Mouse (Mus musculus): ENCODE data around the gene Adh1. TPM values are rescaled to one million over a fixed set of nuclear protein-coding genes. Genes with fewer than 3 reads are reported as not detected.

The Adh1 gene
- total RNA-seq, 1 experiment from 2014 or later = not detected

DNA sequence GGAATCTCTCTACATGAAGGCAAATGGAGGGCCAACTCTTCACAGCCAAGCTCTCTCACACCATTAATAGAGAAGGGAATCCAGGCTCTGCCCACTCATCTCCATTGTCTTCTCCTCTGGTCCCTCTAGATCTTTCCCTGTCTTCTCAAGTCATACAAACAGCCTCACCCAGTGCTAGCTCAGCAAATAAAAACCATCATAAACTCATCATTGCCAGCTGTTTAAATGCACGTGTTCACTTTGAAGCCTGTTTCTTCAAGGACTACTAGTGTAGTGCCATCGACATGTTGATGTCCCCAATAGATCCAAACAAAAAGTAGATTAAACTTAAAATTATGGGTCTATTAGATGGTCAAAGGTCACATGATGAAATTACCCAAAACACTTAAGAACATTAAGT lies 10.5 kb downstream of the Adh1 start:
- ATAC-seq (replicated peaks; ENCODE audit: insufficient number of reproducible peaks, low FRiP score, low TSS enrichment, poor library complexity, severe bottlenecking) = no peak

DNA sequence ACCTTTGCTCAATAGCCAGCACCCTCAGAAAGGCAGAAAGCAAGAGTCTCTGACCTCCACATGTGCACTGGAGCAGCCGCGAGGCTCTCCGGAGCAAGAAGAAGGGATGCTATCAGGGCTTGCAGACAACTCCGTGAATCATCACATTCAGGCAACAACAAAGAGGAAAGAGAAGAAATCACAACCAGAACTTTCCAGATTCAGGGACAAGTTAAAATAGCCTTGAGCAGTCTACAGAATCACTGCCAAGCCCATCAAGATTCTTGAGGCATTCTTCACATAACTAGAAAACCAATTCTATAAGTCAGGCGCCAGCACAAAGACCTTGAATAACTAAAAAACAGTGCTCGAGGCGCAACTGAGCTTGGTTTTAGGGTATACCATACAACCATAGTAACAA lies 12.3 kb downstream of the Adh1 start:
- no peak for ATAC-seq (replicated peaks; ENCODE audit: insufficient number of reproducible peaks, low FRiP score, low TSS enrichment, poor library complexity, severe bottlenecking)

DNA sequence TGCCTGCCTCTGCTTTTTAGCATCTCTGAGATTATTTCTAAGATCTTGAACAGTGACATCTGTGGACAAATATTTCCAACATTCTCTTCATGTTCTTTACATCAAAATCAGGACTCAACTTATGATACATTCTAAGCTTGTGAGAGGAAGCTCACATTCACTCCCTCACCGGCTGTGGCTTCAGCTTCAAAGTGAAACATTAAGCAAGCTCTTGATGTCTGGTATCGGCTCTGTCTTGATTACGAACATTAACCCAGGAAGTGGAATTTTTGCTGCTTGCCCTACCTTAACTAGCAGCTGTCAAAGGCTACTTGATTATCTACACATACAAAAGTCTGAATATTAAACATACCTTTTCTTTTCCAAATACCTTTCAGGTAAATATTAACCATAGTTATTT lies 14.3 kb downstream of the Adh1 start:
- ATAC-seq (replicated peaks; ENCODE audit: insufficient number of reproducible peaks, low FRiP score, low TSS enrichment, poor library complexity, severe bottlenecking) = no peak

- ATAC-seq (replicated peaks; ENCODE audit: insufficient number of reproducible peaks, low FRiP score, low TSS enrichment, poor library complexity, severe bottlenecking) = no peak
These were observed 21.8 kb downstream of the Adh1 start for GRCm38 (mm10) chr3:138282556-138282955.

- no peak for ATAC-seq (replicated peaks; ENCODE audit: insufficient number of reproducible peaks, low FRiP score, low TSS enrichment, poor library complexity, severe bottlenecking)
These were observed 23.0 kb downstream of the Adh1 start for GRCm38 (mm10) chr3:138283831-138284230.

DNA sequence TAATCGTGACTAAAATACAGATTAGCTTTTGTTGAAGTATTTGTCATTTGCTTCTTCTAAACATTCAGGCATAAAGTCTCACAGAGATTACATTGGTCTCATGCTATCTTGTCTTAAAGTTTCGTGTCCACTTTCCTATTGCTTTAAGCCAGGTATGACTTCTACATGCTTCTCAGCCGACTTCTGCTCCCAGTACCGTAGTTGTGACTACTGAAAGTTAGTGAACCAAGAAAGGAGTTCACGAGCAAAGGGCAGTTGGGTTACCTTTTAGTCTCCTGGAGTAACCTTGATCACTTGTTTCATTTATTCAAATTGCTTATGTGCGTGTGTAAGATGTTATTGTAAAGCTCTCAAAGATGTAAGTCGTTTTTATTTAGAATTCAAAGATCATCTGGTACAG lies 25.2 kb downstream of the Adh1 start:
- no peak for ATAC-seq (replicated peaks; ENCODE audit: insufficient number of reproducible peaks, low FRiP score, low TSS enrichment, poor library complexity, severe bottlenecking)

- no peak for ATAC-seq (replicated peaks; ENCODE audit: insufficient number of reproducible peaks, low FRiP score, low TSS enrichment, poor library complexity, severe bottlenecking)
These were observed 26.9 kb downstream of the Adh1 start for GRCm38 (mm10) chr3:138287686-138288085.

GRCm38 (mm10) chr3:138290672-138291071 lies 29.9 kb downstream of the Adh1 start:
- no peak for ATAC-seq (replicated peaks; ENCODE audit: insufficient number of reproducible peaks, low FRiP score, low TSS enrichment, poor library complexity, severe bottlenecking)

DNA sequence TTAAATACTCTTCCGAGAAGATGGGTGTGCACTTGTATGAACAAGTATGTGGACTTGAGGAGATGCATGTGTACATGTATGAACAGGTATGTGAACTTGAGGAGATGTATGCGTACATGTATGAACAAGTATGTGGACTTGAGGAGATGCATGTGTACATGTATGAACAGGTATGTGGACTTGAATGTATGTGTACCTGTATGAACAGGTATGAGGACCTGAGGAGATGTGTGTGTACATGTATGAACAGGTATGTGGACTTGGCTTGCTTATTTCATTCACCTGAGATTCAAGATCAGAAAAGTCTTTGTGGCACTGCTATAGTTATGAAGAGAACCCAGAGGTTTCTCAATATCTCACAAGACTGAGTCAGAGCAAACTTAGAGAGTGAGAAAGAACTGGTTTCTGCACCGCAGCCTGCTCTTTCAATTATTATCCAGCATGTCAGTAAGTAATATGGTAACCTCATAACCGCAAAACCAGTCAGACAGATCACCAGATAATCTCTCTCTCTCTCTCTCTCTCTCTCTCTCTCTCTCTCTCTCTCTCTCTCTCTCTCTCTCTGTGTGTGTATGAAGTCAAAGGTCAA lies 30.8 kb downstream of the Adh1 start:
- no peak for ATAC-seq (replicated peaks; ENCODE audit: insufficient number of reproducible peaks, low FRiP score, low TSS enrichment, poor library complexity, severe bottlenecking)

- no peak for ATAC-seq (replicated peaks; ENCODE audit: insufficient number of reproducible peaks, low FRiP score, low TSS enrichment, poor library complexity, severe bottlenecking)
These were observed 32.6 kb downstream of the Adh1 start for GRCm38 (mm10) chr3:138293298-138293895.

DNA sequence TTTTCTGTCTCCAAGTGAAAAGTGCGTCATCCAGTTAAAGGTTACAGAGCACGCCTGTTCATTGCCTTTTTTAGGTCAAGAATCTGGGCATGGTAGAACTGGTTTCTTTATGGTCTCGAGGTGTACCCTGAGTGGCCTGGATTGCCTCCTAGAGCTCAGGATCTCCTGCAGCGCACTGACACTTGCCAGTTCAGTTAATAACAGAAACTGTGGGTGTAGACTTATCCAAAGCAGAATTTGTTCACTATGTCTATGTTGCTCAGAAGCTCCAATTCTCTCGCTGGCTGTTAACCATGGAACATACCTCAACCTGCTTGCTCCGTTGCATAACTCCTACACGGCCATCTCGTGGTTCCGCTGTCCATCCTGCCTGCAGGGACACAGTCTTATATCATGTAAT lies 39.3 kb downstream of the Adh1 start:
- ATAC-seq (replicated peaks; ENCODE audit: insufficient number of reproducible peaks, low FRiP score, low TSS enrichment, poor library complexity, severe bottlenecking) = no peak

DNA sequence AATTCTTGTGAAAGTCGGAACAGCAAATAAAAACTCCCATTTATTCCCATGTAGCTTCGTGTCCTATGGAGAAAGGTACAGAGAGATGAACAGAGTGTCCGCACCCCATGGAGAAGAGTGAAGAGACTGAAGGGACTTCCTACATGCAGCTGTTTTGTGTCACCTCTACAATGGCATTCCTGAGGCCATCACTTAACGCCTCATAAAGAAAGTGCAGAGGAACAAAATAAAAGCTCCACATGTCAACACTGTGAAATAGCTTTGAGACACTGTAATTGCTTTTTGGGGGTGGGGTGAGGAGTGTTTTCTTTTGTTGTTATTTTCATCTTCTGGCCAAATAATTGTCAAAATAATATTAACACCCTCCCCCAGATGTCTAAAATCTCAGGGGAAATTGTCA lies 41.9 kb downstream of the Adh1 start:
- no peak for ATAC-seq (replicated peaks; ENCODE audit: insufficient number of reproducible peaks, low FRiP score, low TSS enrichment, poor library complexity, severe bottlenecking)

- ATAC-seq (replicated peaks; ENCODE audit: insufficient number of reproducible peaks, low FRiP score, low TSS enrichment, poor library complexity, severe bottlenecking) = no peak
These were observed 43.1 kb downstream of the Adh1 start for GRCm38 (mm10) chr3:138303771-138304488.

DNA sequence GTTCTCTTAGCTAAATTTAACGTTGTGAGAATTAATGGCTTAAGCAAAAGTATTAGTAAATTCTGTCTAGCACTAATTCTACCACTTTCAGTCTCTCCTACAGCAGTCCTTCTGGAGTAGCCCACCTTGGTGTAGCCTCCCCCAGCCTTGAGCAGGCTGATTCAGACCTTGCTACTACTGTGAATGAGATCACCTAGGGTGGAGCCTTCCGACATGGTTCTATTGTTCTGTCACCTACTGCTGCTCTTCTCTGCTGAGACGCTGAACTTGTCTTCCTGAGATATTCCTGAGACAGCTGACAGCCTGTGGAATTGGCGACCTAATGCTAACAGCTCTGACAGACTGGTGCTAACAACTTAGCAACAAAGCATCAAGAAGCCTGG lies 43.7 kb downstream of the Adh1 start:
- ATAC-seq (replicated peaks; ENCODE audit: insufficient number of reproducible peaks, low FRiP score, low TSS enrichment, poor library complexity, severe bottlenecking) = no peak

DNA sequence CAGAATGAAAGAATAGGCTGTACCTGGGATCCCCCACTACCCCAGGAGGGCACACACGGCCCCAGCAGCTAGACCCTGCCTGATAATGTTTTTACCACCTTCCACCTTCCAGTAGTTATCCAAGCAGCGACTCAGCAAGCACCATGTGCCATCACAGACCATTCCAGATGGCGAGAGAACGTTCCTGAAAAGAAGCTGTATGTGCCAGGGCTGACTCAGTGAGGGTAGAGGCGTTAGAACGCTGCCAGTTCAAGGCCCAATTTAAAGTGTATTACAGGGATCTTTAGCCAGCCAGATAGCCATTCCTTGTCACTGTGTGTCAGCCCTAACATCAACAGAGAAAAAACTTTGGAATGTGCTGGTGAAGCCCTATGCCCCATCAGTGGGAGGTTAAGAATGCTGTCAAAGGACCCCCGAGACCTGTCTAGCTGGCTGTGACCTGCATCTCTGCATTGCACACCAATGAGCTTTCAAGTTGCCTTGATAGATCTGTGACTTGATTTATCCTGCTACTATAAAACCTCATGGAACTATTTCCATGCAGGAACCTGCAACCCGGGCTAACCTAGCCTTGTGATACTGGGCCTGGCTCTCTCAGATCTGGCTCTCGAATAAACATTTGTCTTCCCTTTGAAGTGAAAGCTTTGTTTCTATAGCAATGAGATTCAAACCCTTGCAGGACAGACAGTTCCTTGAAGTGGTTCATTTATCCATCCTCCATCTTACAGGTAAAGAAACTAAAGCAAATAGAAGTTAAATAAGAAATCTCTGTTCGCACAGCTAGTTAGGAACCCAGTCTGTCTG lies 44.9 kb downstream of the Adh1 start:
- no peak for ATAC-seq (replicated peaks; ENCODE audit: insufficient number of reproducible peaks, low FRiP score, low TSS enrichment, poor library complexity, severe bottlenecking)

GRCm38 (mm10) chr3:138306290-138306683 lies 45.5 kb downstream of the Adh1 start:
- no peak for ATAC-seq (replicated peaks; ENCODE audit: insufficient number of reproducible peaks, low FRiP score, low TSS enrichment, poor library complexity, severe bottlenecking)

DNA sequence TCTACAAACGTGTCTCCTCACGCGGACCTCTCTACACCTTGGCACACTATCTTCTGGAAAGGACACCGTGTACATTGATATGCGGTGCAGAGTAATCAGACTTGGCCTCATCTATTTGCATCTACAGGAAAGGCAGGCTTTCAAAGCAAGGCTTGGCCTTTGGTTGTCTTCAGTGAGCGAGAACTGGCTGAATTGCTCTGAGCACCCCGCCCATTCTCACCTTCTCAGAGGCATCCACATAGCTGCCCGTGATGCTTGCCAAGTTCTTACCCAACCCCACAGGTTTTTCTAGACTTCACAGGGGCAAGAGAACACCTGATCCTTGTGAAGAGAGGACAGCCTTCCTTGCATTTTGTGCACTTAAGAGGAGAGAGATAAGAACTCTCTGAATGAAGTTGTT lies 49.1 kb downstream of the Adh1 start:
- no peak for ATAC-seq (replicated peaks; ENCODE audit: insufficient number of reproducible peaks, low FRiP score, low TSS enrichment, poor library complexity, severe bottlenecking)

- no peak for ATAC-seq (replicated peaks; ENCODE audit: insufficient number of reproducible peaks, low FRiP score, low TSS enrichment, poor library complexity, severe bottlenecking)
These were observed 50.2 kb downstream of the Adh1 start for GRCm38 (mm10) chr3:138311015-138311414.

- no peak for ATAC-seq (replicated peaks; ENCODE audit: insufficient number of reproducible peaks, low FRiP score, low TSS enrichment, poor library complexity, severe bottlenecking)
These were observed 52.2 kb downstream of the Adh1 start, which contains the start of gene Adh6a for GRCm38 (mm10) chr3:138312965-138313364. TSS of gene Adh6a (plus strand) at chr3:138313286.
